Comparison of ENCODE assay signal across 8 mouse cellular contexts in genomic region chr7:90427006-90427405, GRCm38 (mm10). TPM values are rescaled to one million over a fixed set of nuclear protein-coding genes. Genes with fewer than 3 reads are reported as not detected.
DNase-seq lines count a peak whose midpoint lies in the region; ATAC-seq and TF ChIP-seq lines count a peak whose summit lies in the region.

No protein-coding gene starts in this region.

- H3K4me3 ChIP-seq in cortical plate, adult 2 months (ENCODE audit: insufficient read depth, low read length): peak overlapping the region; percentile 36
- H3K4me3 ChIP-seq in lung, postnatal 0 days (ENCODE audit: low read depth, low read length): peak overlapping the region; percentile 39; the same call in 1 of the 2 replicates

- DNase-seq in cerebellum, adult 11 months: peak; percentile 17
- DNase-seq in cerebellum, adult 9-10 months: no peak
- peak; percentile 22 for DNase-seq in heart, postnatal 4 days
- DNase-seq in lung, postnatal 0 days (ENCODE audit: low spot score): peak; percentile 5
- no peak for DNase-seq in thymus, postnatal 14 days
- DNase-seq in kidney, postnatal 25 days: no peak

- H3K9me3 ChIP-seq in lung, postnatal 0 days (ENCODE audit: low read length): no peaks in the 10 kb centered on the region

- no peaks in the 10 kb centered on the region for H3K36me3 ChIP-seq in lung, postnatal 0 days (ENCODE audit: insufficient read depth, low read length)

- ATAC-seq in lung, postnatal 0 days: no peak
- ATAC-seq in inflammation-experienced regulatory T-cells, adult 6 months: no peak

- H3K27ac ChIP-seq in cortical plate, adult 2 months (ENCODE audit: insufficient read depth, low read length): no peak overlapping the region
- no peak overlapping the region for H3K27ac ChIP-seq in lung, postnatal 0 days (ENCODE audit: low read length)

- TF ChIP-seq CTCF in cortical plate, adult 2 months (IDR thresholded peaks at IDR 0.05; ENCODE audit: extremely low read depth, insufficient read depth, low read length): no peak
- TF ChIP-seq CTCF in lung, postnatal 0 days (IDR thresholded peaks at IDR 0.05): no peak

- no peaks in the 10 kb centered on the region for H3K4me1 ChIP-seq in cortical plate, adult 2 months (ENCODE audit: control insufficient read depth, insufficient read depth, low read length)
- H3K4me1 ChIP-seq in lung, postnatal 0 days (ENCODE audit: insufficient read depth, low read depth, low read length): peaks cover 4% of the 10 kb centered on the region; the same call in 1 of the 2 replicates

- no peak for TF ChIP-seq EP300 in lung, postnatal 0 days (IDR thresholded peaks at IDR 0.05)

- H3K27me3 ChIP-seq in lung, postnatal 0 days (replicated peaks; ENCODE audit: insufficient read depth, low read length): no peaks in the 10 kb centered on the region

- 63% methylated on average over 9 of the region's 9 CpGs for WGBS in lung, postnatal 0 days

- no peak for TF ChIP-seq POLR2A in cortical plate, adult 2 months (IDR thresholded peaks at IDR 0.05; ENCODE audit: extremely low read depth, insufficient read depth, low read length)

- no peak overlapping the region for H3K9ac ChIP-seq in lung, postnatal 0 days (replicated peaks; ENCODE audit: low read depth)

- H3K4me2 ChIP-seq in lung, postnatal 0 days (replicated peaks; ENCODE audit: low read depth, low read length): peak overlapping the region; percentile 66

RNA-seq across cellular contexts. Expression of gene Ccdc89, which starts 0.6 kb away (rescaled TPM):
- 0.81 and 0.93 TPM in 2 replicates for polyA plus RNA-seq in cortical plate, adult 2 months (2012; rRNA removed)
- total RNA-seq in heart, postnatal 4 days (2021): under 1 TPM; 0.38 to 0.52 TPM
- 1.2 and 1.4 TPM in 2 replicates for polyA plus RNA-seq in lung, postnatal 0 days (2015; fragmentation: Nextera tagmentation; extraction: Ambion mirVana)
- polyA plus RNA-seq in inflammation-experienced regulatory T-cells, adult 6 months (2017; shearing (Covaris generic)): not detected

RNA-seq across cellular contexts. Expression of gene Crebzf, which starts 15.5 kb away (rescaled TPM):
- 103 and 120 TPM in 2 replicates for polyA plus RNA-seq in cortical plate, adult 2 months (2012; rRNA removed)
- 10 to 100 TPM; 34.4 to 37.6 TPM for total RNA-seq in heart, postnatal 4 days (2021)
- 23.7 and 28.7 TPM in 2 replicates for polyA plus RNA-seq in lung, postnatal 0 days (2015; fragmentation: Nextera tagmentation; extraction: Ambion mirVana)
- 10 to 100 TPM; 18.3 to 28.5 (median 27.7) TPM for polyA plus RNA-seq in inflammation-experienced regulatory T-cells, adult 6 months (2017; shearing (Covaris generic))

RNA-seq across cellular contexts. Expression of gene Tmem126a, which starts 30.0 kb away (rescaled TPM):
- 39.7 and 42.8 TPM in 2 replicates for polyA plus RNA-seq in cortical plate, adult 2 months (2012; rRNA removed)
- total RNA-seq in heart, postnatal 4 days (2021): 10 to 100 TPM; 94.6 to 98.6 TPM
- polyA plus RNA-seq in lung, postnatal 0 days (2015; fragmentation: Nextera tagmentation; extraction: Ambion mirVana): 62.6 and 63.5 TPM in 2 replicates
- 100 to 1,000 TPM in 1 of 3 experiments, 10 to 100 TPM in 2; 72.3 to 107 (median 85.5) TPM for polyA plus RNA-seq in inflammation-experienced regulatory T-cells, adult 6 months (2017; shearing (Covaris generic))

RNA-seq across cellular contexts. Expression of gene Tmem126b, which starts 48.8 kb away (rescaled TPM):
- 24.9 and 26.4 TPM in 2 replicates for polyA plus RNA-seq in cortical plate, adult 2 months (2012; rRNA removed)
- total RNA-seq in heart, postnatal 4 days (2021): 10 to 100 TPM; 13.2 to 14.3 TPM
- 22.3 and 22.9 TPM in 2 replicates for polyA plus RNA-seq in lung, postnatal 0 days (2015; fragmentation: Nextera tagmentation; extraction: Ambion mirVana)
- polyA plus RNA-seq in inflammation-experienced regulatory T-cells, adult 6 months (2017; shearing (Covaris generic)): 10 to 100 TPM; 35.1 to 38.8 (median 35.9) TPM

RNA-seq across cellular contexts. Expression of gene Dlg2, which starts 49.5 kb away (rescaled TPM):
- polyA plus RNA-seq in cortical plate, adult 2 months (2012; rRNA removed): 137 and 139 TPM in 2 replicates
- total RNA-seq in heart, postnatal 4 days (2021): 1 to 10 TPM; 2.7 to 2.9 TPM
- polyA plus RNA-seq in lung, postnatal 0 days (2015; fragmentation: Nextera tagmentation; extraction: Ambion mirVana): 0.23 and 0.43 TPM in 2 replicates
- polyA plus RNA-seq in inflammation-experienced regulatory T-cells, adult 6 months (2017; shearing (Covaris generic)): 1 to 10 TPM in 2 of 3 experiments, under 1 TPM in 1; 0.83 to 3.5 (median 1.1) TPM

Comparison
In these comparisons a context has a peak if more than half of its experiments do, and no peak if none do; other contexts are left out.
1. DNase-seq: peak in cerebellum, adult 11 months (single experiment), heart, postnatal 4 days (single experiment) and lung, postnatal 0 days (single experiment); none in cerebellum, adult 9-10 months (single experiment), thymus, postnatal 14 days (single experiment) and kidney, postnatal 25 days (0 of 2).